Mouse (Mus musculus): ENCODE measurements at regions not wholly inside any gene's neighbourhood (a gene's known extent, or its start where the extent isn't known, plus 50 kb on each side); places are given as distances from the start of the nearest gene placed in this dataset.

DNA sequence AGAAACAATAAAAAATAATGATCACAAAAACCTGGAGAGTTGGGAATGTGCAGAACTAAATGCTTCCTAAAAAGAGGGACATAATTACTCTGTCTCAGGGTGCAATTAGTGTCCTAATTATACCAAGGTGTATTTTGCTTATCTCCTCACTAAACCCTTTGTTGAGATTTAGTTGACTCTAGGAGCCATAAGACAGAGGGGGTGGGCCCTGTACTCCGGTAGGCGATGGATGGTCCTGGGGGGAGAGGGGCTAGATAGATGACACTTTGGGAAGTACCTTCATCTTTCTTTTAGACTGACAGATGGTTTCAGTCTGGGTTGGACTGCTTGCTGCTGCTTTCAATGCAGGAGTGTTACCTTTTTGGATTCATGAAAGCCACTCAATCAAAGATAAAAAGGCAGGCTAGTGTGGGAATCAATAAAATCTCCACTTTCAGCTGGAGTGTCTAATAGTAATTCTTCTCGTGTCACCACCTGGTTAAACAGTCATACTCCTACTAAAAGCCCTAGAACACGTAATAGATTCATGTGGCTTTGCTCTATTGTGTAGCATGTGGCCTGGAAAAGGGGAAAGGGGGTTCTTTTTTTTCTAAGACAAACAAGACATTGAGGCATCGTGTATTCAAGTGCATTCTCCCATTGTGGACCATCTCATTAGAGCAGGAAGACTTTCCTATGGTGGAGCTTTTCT, 103.7 kb upstream of the Olfm4 start:
- peaks cover 4 to 44% of the 10 kb centered on the region in 2 experiments; a peak in 3 of 4 replicates for H3K4me1 ChIP-seq (ENCODE audit: control insufficient read depth in 1 of 2, insufficient read depth in 2 of 2)
- no peaks in the 10 kb centered on the region for H3K79me2 ChIP-seq (replicated peaks; ENCODE audit: control insufficient read depth, extremely low read depth, insufficient read depth, poor library complexity, severe bottlenecking)
- TF ChIP-seq ZKSCAN1 (IDR thresholded peaks at IDR 0.05; ENCODE audit: borderline replicate concordance, low read depth, low read length) (no peak), BHLHE40 (IDR thresholded peaks at IDR 0.05; ENCODE audit: low read depth, low read length) (no peak), USF2 (conservative IDR thresholded peaks at IDR 0.05; ENCODE audit: low read depth, low read length) (no peak), USF1 (IDR thresholded peaks at IDR 0.05; ENCODE audit: low read depth, low read length) (no peak), RCOR1 (conservative IDR thresholded peaks at IDR 0.05; ENCODE audit: low read depth, low read length) (no peak), TBP (conservative IDR thresholded peaks at IDR 0.05; ENCODE audit: low read depth, low read length) (no peak), MAFK (IDR thresholded peaks at IDR 0.05; ENCODE audit: insufficient replicate concordance, low read length) (no peak), EP300 (IDR thresholded peaks at IDR 0.05; ENCODE audit: low read length) (no peak), KAT2A (IDR thresholded peaks at IDR 0.05; ENCODE audit: insufficient replicate concordance, low read length) (no peak), ZMIZ1 (IDR thresholded peaks at IDR 0.05; ENCODE audit: low read depth, low read length) (no peak), HCFC1 (IDR thresholded peaks at IDR 0.05; ENCODE audit: low read depth, low read length) (no peak), MAX (IDR thresholded peaks at IDR 0.05; ENCODE audit: low read length) (no peak), TCF12 (IDR thresholded peaks at IDR 0.05; ENCODE audit: low read depth, low read length) (no peak)
- H3K9ac ChIP-seq (ENCODE audit: insufficient read depth, low read depth) = no peak overlapping the region
- dilution Hi-C loops (cut with MboI; ENCODE audit: extremely low pct_ligation_motif_present, extremely low pct_unique_long_range_greater_than_20kb, low sequenced_read_pairs) = no loop called here
- no peaks in the 10 kb centered on the region for H3K9me3 ChIP-seq (replicated peaks; ENCODE audit: low read length)
- no peaks in the 10 kb centered on the region for H3K36me3 ChIP-seq (replicated peaks in 1 of 2; ENCODE audit: control insufficient read depth in 1 of 2, insufficient read depth in 1 of 2, low read length in 1 of 2)
- in situ Hi-C loops (cut with MboI; ENCODE audit: low pct_ligation_motif_present, low pct_unique_long_range_greater_than_20kb, low sequenced_read_pairs) = loop anchor here (25.0 kb wide), 1 partner anchor 268 kb away; no protein-coding TSS in a partner anchor
- H3K27me3 ChIP-seq (replicated peaks) = no peaks in the 10 kb centered on the region
- no peak for DNase-seq (ENCODE audit: extremely low read depth)
- no peak overlapping the region for H3K4me3 ChIP-seq (replicated peaks in 1 of 3; ENCODE audit: low read depth in 2 of 3, low read length in 2 of 3, poor library complexity in 1 of 3)
- no peak overlapping the region for H3K4me2 ChIP-seq (ENCODE audit: insufficient read depth, low read depth, poor library complexity, severe bottlenecking)
- H3K27ac ChIP-seq (ENCODE audit: insufficient read depth, low read depth) = no peak overlapping the region

DNA sequence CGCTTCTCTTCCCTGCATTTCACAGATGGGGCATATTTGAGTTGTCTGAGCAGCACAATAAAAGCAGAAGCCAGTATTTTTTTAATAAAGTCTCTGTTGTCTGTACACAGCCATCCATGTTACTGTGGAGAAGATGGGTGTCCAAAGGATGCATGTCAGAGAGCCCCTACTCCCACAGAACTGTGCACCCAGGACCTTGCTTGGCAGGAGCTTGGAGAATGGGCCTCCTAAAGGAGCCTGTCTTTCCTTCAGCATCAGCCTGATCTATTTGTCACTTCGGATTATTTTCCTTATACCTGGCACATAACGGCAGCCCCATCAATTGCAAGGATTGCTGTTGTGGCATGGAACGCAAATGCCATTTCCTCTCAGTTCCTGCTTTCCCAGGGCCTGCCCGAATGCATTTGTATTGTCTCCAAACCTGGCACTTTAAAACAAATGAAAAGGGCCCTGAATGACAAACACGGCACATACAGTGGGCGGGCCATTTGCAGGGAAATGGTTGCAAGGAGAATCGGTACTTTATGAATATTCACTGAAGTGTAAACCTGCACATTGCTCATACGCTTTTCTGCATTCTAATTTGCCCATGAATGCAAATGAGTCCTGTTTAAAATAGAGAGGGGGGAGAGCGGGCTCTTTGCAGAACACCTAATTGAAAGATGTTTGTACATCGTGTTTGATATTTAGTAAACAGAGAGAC, 104.4 kb upstream of the Olfm4 start:
- Histone ChIP-seq H3K9ac (ENCODE audit: insufficient read depth, low read depth) (no peak overlapping the region), H3K4me2 (ENCODE audit: insufficient read depth, low read depth, poor library complexity, severe bottlenecking) (no peak overlapping the region), H3K36me3 (replicated peaks in 1 of 2; ENCODE audit: control insufficient read depth in 1 of 2, insufficient read depth in 1 of 2, low read length in 1 of 2) (no peaks in the 10 kb centered on the region), H3K27me3 (replicated peaks) (no peaks in the 10 kb centered on the region), H3K4me1 (ENCODE audit: control insufficient read depth in 1 of 2, insufficient read depth in 2 of 2) (peaks cover 6 to 45% of the 10 kb centered on the region in 2 experiments; a peak in 3 of 4 replicates), H3K79me2 (replicated peaks; ENCODE audit: control insufficient read depth, extremely low read depth, insufficient read depth, poor library complexity, severe bottlenecking) (no peaks in the 10 kb centered on the region), H3K9me3 (replicated peaks; ENCODE audit: low read length) (no peaks in the 10 kb centered on the region), H3K27ac (ENCODE audit: insufficient read depth, low read depth) (no peak overlapping the region), H3K4me3 (replicated peaks in 1 of 3; ENCODE audit: low read depth in 2 of 3, low read length in 2 of 3, poor library complexity in 1 of 3) (no peak overlapping the region)
- TF ChIP-seq MXI1 (IDR thresholded peaks at IDR 0.05; ENCODE audit: low read depth, low read length) (no peak), CHD1 (IDR thresholded peaks at IDR 0.05; ENCODE audit: low read depth, low read length) (no peak), CTCF (conservative IDR thresholded peaks at IDR 0.05 in 1 of 2, IDR thresholded peaks at IDR 0.05 in 1 of 2; ENCODE audit: low read depth in 2 of 2, low read length in 2 of 2) (no peak), JUND (conservative IDR thresholded peaks at IDR 0.05; ENCODE audit: low read depth, low read length) (no peak), MEF2A (IDR thresholded peaks at IDR 0.05; ENCODE audit: borderline replicate concordance, low read depth, low read length) (no peak), MAFK (IDR thresholded peaks at IDR 0.05; ENCODE audit: insufficient replicate concordance, low read length) (no peak), MAX (IDR thresholded peaks at IDR 0.05; ENCODE audit: low read length) (no peak), EP300 (IDR thresholded peaks at IDR 0.05; ENCODE audit: low read length) (no peak), SMC3 (IDR thresholded peaks at IDR 0.05; ENCODE audit: low read depth, low read length) (no peak), E2F4 (IDR thresholded peaks at IDR 0.05; ENCODE audit: insufficient replicate concordance, low read depth, low read length) (no peak), ETS1 (conservative IDR thresholded peaks at IDR 0.05; ENCODE audit: low read depth, low read length) (no peak), TCF12 (IDR thresholded peaks at IDR 0.05; ENCODE audit: low read depth, low read length) (no peak), PAX5 (IDR thresholded peaks at IDR 0.05; ENCODE audit: low read length) (no peak), TBP (conservative IDR thresholded peaks at IDR 0.05; ENCODE audit: low read depth, low read length) (no peak), CHD2 (IDR thresholded peaks at IDR 0.05; ENCODE audit: low read length) (no peak)
- in situ Hi-C loops (cut with MboI; ENCODE audit: low pct_ligation_motif_present, low pct_unique_long_range_greater_than_20kb, low sequenced_read_pairs) (loop anchor here (25.0 kb wide), 1 partner anchor 267 kb away; no protein-coding TSS in a partner anchor), dilution Hi-C loops (cut with MboI; ENCODE audit: extremely low pct_ligation_motif_present, extremely low pct_unique_long_range_greater_than_20kb, low sequenced_read_pairs) (no loop called here)
- no peak for DNase-seq (ENCODE audit: extremely low read depth)

Data from CH12.LX (cell line).